Mouse (Mus musculus) midbrain, embryonic 14.5 days (tissue): ENCODE data around the gene Llgl1. TPM values are rescaled to one million over a fixed set of nuclear protein-coding genes. Genes with fewer than 3 reads are reported as not detected.

Experiments used
- ATAC-seq: fragments of 200-750 bp; cut with Nextera tagmentation; 2 replicates; pipeline ENCODE4 v1.8.0; 2017; ENCODE audit warnings: moderate number of reproducible peaks, moderate library complexity; ENCODE audit not compliant: low FRiP score, low TSS enrichment
- DNase-seq: peaks from one replicate; pipeline ENCODE4 v3.0.0-alpha.2; 2015
- H3K27ac ChIP-seq: fragments of 300-500 bp; sonication (generic); replicated peaks from 2 replicates; pipeline ENCODE4 v1.5.1; 2014; ENCODE audit warnings: mild to moderate bottlenecking, low read depth, low read length, moderate library complexity
- H3K27me3 ChIP-seq: fragments of 300-500 bp; sonication (generic); 2 replicates; pipeline ENCODE4 v1.6.1; 2014; ENCODE audit warnings: low read length, control low read depth, mixed read lengths; ENCODE audit not compliant: control insufficient read depth, insufficient read depth
- H3K36me3 ChIP-seq: fragments of 300-500 bp; sonication (generic); 2 replicates; pipeline ENCODE4 v1.6.1; 2014; ENCODE audit warnings: low read length, control low read depth; ENCODE audit not compliant: control insufficient read depth, insufficient read depth
- H3K4me1 ChIP-seq: fragments of 300-500 bp; sonication (generic); 2 replicates; pipeline ENCODE4 v1.6.1; 2014; ENCODE audit warnings: mild to moderate bottlenecking, antibody characterized with exemption, low read length, control low read depth; ENCODE audit not compliant: control insufficient read depth, insufficient read depth
- H3K4me2 ChIP-seq: fragments of 300-500 bp; sonication (generic); 2 replicates; pipeline ENCODE4 v1.6.1; 2014; ENCODE audit warnings: mild to moderate bottlenecking, low read length, moderate library complexity
- H3K4me3 ChIP-seq: fragments of 300-500 bp; sonication (generic); replicated peaks from 2 replicates; pipeline ENCODE4 v1.5.1; 2014; ENCODE audit warnings: low read depth, low read length
- H3K9ac ChIP-seq: fragments of 300-500 bp; sonication (generic); replicated peaks from 2 replicates; pipeline ENCODE4 v1.6.1; 2014; ENCODE audit warnings: mild to moderate bottlenecking, low read length, moderate library complexity
- H3K9me3 ChIP-seq: fragments of 300-500 bp; sonication (generic); 2 replicates; pipeline ENCODE4 v1.6.1; 2016; ENCODE audit warnings: low read length, control low read depth, mixed read lengths; ENCODE audit not compliant: control insufficient read depth
- WGBS: fragments of 180-500 bp; shearing (Covaris S2); extraction: QIAGEN DNeasy Blood & Tissue Kit; methylation state at CpG from one replicate; pipeline ENCODE4 v1.1.7; 2014; 5-methylcytosine and 5-hydroxymethylcytosine counted together
- polyA plus RNA-seq: library from polyadenylated mRNA; unstranded; fragments of >200 nt; fragmentation: Nextera tagmentation; extraction: Ambion mirVana; gene quantifications from 2 replicates; pipeline ENCODE4 v1.2.1, GENCODE M21; 2014

Gene Llgl1
- polyA plus RNA-seq, 1 experiment from 2014 or later, result 63.8 TPM

DNA sequence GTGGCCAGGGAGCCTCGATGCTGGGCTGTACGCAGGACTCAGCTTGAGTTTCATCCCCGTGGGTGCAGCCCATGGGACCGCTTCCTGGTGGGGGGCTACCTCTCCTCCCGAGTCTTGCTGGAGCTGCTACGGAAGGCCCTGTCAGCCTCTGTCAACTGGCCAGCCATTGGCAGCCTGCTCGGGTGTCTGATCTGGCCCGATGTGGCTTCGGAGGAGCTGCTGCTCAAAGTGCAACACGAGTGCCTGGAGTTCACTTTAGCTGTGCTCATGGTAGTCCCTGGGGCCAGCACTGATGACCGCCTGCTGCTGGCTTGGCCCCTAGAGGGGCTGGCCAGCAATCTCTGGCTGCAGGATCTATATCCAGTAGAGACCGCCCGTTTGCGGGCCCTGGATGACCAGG is 31.7 kb downstream of the Llgl1 start:
- Histone ChIP-seq H3K4me3 (no peak overlapping the region), H3K27me3 (no peaks in the 10 kb centered on the region), H3K9me3 (no peaks in the 10 kb centered on the region), H3K27ac (no peak overlapping the region), H3K4me1 (peaks cover 18% of the 10 kb centered on the region; the same call in 1 of the 2 replicates), H3K36me3 (peaks cover 28% of the 10 kb centered on the region), H3K4me2 (no peak overlapping the region), H3K9ac (no peak overlapping the region)
- DNase-seq (no peak), ATAC-seq (no peak)
- WGBS, result 95% methylated on average over 14 of the region's 14 CpGs

DNA sequence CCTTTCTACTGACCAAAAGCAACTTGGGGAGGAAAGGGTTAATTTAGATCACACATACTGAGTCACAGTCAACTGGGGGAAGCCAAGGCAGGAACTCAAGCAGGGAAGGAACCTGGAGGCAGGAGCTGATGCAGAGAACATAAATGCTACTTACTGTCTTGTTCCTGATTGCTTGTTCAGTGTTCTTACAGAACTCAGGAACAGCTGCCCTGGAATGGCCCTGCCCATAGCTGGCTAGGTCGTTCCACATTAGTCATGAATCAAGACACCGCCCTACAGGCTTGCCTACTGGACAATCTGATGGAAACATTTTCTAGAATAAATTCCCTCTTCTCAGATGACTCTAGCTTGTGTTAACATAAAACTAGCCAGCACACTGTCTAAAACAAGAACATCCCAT is 34.7 kb downstream of the Llgl1 start:
- Histone ChIP-seq H3K9ac (no peak overlapping the region), H3K27me3 (no peaks in the 10 kb centered on the region), H3K36me3 (peaks cover 28% of the 10 kb centered on the region), H3K4me2 (no peak overlapping the region), H3K4me1 (peaks cover 1% of the 10 kb centered on the region; the same call in 1 of the 2 replicates), H3K27ac (no peak overlapping the region), H3K4me3 (no peak overlapping the region), H3K9me3 (no peaks in the 10 kb centered on the region)
- no peak for DNase-seq
- WGBS, result 91% methylated on average over 2 of the region's 2 CpGs
- no peak for ATAC-seq

DNA sequence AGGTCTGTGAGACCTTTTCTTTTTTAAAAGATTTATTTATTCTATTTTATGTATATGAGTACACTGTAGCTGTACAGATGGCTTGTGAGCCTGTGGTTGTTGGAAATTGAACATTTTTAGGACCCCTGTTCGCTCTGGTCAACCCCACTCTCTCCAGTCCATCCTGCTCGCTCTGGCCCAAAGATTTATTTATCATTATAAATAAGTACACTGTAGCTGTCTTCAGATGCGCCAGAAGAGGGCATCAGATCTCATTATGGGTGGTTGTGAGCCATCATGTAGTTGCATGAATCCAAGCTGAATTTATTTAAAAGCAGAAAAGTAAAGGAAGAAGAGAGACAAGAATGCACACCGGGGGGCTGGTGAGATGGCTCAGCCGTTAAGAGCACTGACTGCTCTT is 35.7 kb downstream of the Llgl1 start:
- H3K9me3 ChIP-seq, result no peaks in the 10 kb centered on the region
- H3K4me2 ChIP-seq, result no peak overlapping the region
- H3K36me3 ChIP-seq, result peaks cover 36% of the 10 kb centered on the region
- 76% methylated on average over 5 of the region's 5 CpGs for WGBS
- no peaks in the 10 kb centered on the region for H3K4me1 ChIP-seq
- no peak overlapping the region for H3K4me3 ChIP-seq
- no peak overlapping the region for H3K27ac ChIP-seq
- no peaks in the 10 kb centered on the region for H3K27me3 ChIP-seq
- no peak for ATAC-seq
- DNase-seq, result no peak
- H3K9ac ChIP-seq, result no peak overlapping the region

DNA sequence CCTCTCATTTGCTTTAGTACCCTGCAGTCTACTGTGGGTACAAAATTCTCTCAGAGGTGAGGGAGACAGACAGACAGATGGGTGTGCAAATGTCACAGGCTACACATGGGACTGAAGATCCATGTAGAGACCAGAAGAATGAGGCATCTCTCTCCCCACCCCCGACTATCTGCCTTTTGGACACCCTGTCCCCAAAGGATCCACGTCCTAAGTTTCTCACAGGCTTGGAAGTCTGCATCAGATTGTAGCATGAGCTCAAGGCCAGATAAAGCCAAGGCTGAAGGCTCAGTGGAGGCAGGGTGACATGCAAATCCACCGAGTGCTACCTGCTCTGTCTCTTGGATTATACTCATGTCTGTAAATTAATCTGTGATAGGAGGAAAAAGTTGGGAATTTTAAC is 37.0 kb downstream of the Llgl1 start:
- Histone ChIP-seq H3K4me3 (no peak overlapping the region), H3K27ac (no peak overlapping the region), H3K36me3 (peaks cover 38% of the 10 kb centered on the region), H3K27me3 (no peaks in the 10 kb centered on the region), H3K4me1 (no peaks in the 10 kb centered on the region), H3K9me3 (no peaks in the 10 kb centered on the region), H3K9ac (no peak overlapping the region), H3K4me2 (no peak overlapping the region)
- ATAC-seq, result no peak
- DNase-seq, result no peak
- 88% methylated on average over 3 of the region's 3 CpGs for WGBS

DNA sequence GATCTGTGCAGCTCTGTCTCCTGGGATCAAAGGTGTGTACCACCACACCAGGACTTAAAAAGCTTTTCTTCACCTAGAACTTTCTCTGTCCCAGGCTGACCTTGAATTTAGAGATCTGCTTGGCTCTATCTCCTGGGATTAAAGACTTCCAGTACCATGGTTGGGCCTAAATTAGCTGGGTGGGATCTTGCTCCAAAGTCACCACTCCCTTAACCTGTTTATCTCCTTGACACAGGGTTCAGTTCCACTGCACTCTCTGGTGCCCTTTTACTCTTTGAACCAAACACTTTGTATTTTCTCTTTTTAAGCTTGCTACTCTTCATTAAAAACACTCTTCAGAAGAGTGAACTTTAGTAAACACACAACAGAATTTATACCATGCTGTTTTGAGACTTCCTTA is 37.9 kb downstream of the Llgl1 start:
- no peak for DNase-seq
- Histone ChIP-seq H3K9ac (no peak overlapping the region), H3K4me2 (no peak overlapping the region), H3K4me3 (no peak overlapping the region), H3K4me1 (no peaks in the 10 kb centered on the region), H3K36me3 (peaks cover 41% of the 10 kb centered on the region), H3K27ac (no peak overlapping the region), H3K9me3 (no peaks in the 10 kb centered on the region), H3K27me3 (no peaks in the 10 kb centered on the region)
- no peak for ATAC-seq

DNA sequence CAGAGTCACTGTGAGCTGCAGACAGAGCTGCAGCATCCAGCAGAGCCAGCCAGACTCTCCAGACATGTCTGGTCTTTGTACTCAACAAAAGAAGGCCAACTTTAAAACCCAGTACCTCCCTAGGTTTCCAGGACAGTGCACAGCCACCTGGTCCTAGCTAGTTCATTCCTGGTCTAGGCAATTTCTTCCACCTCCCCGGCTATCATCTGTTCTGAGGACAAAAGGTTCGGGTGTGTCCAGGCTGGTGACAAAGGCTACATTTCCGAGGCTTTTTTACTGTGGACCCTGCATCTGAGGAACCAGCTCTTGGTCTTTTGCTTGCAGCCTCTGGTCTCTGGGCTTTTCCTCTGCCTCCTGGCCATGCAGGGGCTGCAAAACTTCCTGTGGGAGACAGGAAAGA is 40.8 kb downstream of the Llgl1 start:
- H3K27ac ChIP-seq, result no peak overlapping the region
- 80% methylated on average over 3 of the region's 3 CpGs for WGBS
- no peak overlapping the region for H3K9ac ChIP-seq
- H3K9me3 ChIP-seq, result no peaks in the 10 kb centered on the region
- no peaks in the 10 kb centered on the region for H3K27me3 ChIP-seq
- peaks cover 60% of the 10 kb centered on the region for H3K36me3 ChIP-seq
- H3K4me1 ChIP-seq, result no peaks in the 10 kb centered on the region
- no peak overlapping the region for H3K4me2 ChIP-seq
- ATAC-seq, result no peak
- no peak for DNase-seq
- no peak overlapping the region for H3K4me3 ChIP-seq

DNA sequence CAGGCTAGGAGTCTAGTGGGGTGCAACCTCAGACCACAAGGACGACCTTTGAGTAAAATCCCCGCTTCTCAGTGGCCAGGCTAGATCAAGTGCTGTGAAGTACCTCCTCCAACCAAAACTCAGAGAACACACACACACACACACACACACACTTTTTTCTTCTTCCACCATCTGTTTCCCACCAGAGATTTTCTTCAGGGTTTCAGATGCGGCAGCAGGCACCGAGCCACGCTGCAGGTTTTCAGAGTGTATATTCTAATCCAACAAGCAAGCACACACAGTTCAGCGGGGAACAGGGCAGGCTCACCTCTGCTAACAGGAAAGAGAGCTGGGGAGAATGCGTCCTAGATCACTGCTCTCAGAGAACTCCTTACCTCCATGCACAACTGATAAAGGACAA is 56.0 kb downstream of the Llgl1 start:
- Histone ChIP-seq H3K4me1 (no peaks in the 10 kb centered on the region), H3K4me3 (no peak overlapping the region), H3K27me3 (no peaks in the 10 kb centered on the region), H3K27ac (no peak overlapping the region), H3K36me3 (peaks cover 68% of the 10 kb centered on the region), H3K9me3 (no peaks in the 10 kb centered on the region), H3K4me2 (no peak overlapping the region), H3K9ac (no peak overlapping the region)
- DNase-seq (no peak), ATAC-seq (no peak)
- WGBS, result 97% methylated on average over 7 of the region's 7 CpGs

DNA sequence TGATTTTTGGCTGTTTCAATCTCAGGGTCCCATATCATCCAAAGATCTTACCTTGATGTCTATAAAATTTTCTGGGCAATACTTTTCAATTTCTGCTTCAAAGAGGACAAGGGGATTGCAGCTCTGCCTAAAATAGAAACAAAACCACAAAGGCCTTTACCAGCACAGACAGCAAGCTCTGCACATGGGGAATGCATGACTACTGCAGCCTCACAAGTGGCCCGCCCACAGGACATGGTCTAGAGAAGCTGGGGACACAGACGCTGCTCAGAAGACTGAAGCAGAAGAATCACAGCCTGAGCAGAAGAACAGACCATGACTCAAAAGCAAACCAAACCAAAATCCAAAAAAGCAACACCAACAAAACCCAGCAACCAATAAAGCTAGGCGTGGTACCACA is 62.2 kb downstream of the Llgl1 start:
- no peaks in the 10 kb centered on the region for H3K9me3 ChIP-seq
- H3K4me3 ChIP-seq, result no peak overlapping the region
- ATAC-seq (no peak), DNase-seq (no peak)
- no peaks in the 10 kb centered on the region for H3K4me1 ChIP-seq
- no peaks in the 10 kb centered on the region for H3K27me3 ChIP-seq
- H3K9ac ChIP-seq, result no peak overlapping the region
- 93% methylated on average over 3 of the region's 3 CpGs for WGBS
- H3K27ac ChIP-seq, result no peak overlapping the region
- peaks cover 32% of the 10 kb centered on the region for H3K36me3 ChIP-seq
- H3K4me2 ChIP-seq, result no peak overlapping the region
